Mouse (Mus musculus) lung, postnatal 0 days (tissue): Measurements from ENCODE around the gene Sox9.

ENCODE experiments used
- CTCF ChIP-seq: IDR thresholded peaks from 2 replicates; pipeline ENCODE4 v1.5.1; 2016; ENCODE audit warnings: antibody characterized with exemption, mild to moderate bottlenecking
- EP300 ChIP-seq: IDR thresholded peaks from 2 replicates; pipeline ENCODE4 v1.6.1; 2016; ENCODE audit warnings: antibody characterized with exemption, mild to moderate bottlenecking, control low read depth

DNA sequence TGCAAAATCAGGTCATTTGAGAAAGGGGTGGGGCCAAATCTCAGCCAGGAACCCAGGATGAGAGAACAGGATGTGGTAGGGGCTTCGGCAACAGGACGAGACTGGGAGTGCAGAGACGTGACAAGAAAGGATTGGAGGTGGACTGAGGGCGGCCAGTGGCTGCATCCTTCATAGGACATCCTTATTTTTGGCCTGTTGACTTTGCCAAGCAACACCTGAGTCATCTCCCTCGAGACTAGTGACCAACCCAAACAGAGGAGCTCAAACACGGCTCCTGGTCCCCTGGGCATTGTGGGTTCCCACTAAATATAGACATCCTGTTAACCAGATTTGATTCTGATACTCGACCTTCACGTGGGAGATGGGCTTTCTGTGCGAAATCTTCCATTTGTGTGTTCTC is 24.0 kb upstream of the Sox9 start:
- TF ChIP-seq CTCF (no peak), EP300 (no peak)
